In genomic region chr10:94426000-94426920, GRCm38 (mm10) we compare ENCODE assay signal across 7 mouse cellular contexts.
A peak's percentile ranks its signal among the peaks of the same experiment; 100 is the strongest.
DNase-seq lines count a peak whose midpoint lies in the region; ATAC-seq and TF ChIP-seq lines count a peak whose summit lies in the region.

No protein-coding gene starts in this region.

- 0 out of 2 replicates have a peak, but pooled peaks have one; percentile 1 for TF ChIP-seq CTCF in hindbrain, postnatal 0 days (IDR thresholded peaks at IDR 0.05; ENCODE audit: low read depth)

- H3K36me3 ChIP-seq in hindbrain, postnatal 0 days (ENCODE audit: insufficient read depth, low read length) = no peaks in the 10 kb centered on the region

- H3K27ac ChIP-seq in hindbrain, postnatal 0 days = peak overlapping the region; percentile 60

- peak overlapping the region; percentile 6; the same call in 1 of the 2 replicates for H3K4me2 ChIP-seq in hindbrain, postnatal 0 days (ENCODE audit: low read depth, low read length)

- no peaks in the 10 kb centered on the region for H3K27me3 ChIP-seq in hindbrain, postnatal 0 days (ENCODE audit: insufficient read depth, low read length)

- no peaks in the 10 kb centered on the region for H3K9me3 ChIP-seq in hindbrain, postnatal 0 days (ENCODE audit: low read length)

- 0 out of 2 replicates have a peak overlapping the region, but pooled peaks have one; percentile 17 for H3K9ac ChIP-seq in hindbrain, postnatal 0 days (replicated peaks; ENCODE audit: low read length)

- no peak overlapping the region for H3K4me3 ChIP-seq in hindbrain, postnatal 0 days (ENCODE audit: low read length)

- WGBS in hindbrain, postnatal 0 days = 36% methylated on average over 12 of the region's 12 CpGs

- DNase-seq in gastrocnemius, postnatal 14 days = peak; percentile 79
- peak; percentile 85 for DNase-seq in hindbrain, postnatal 0 days (ENCODE audit: low spot score)
- DNase-seq in left cerebral cortex, adult 8-10 months (ENCODE audit: low spot score in 2 of 2) = peak; percentile 38 to 76
- DNase-seq in spleen, adult 12 weeks (ENCODE audit: low spot score) = peak; percentile 15

- intact Hi-C loops in gastrocnemius, postnatal 14 days (cut with DNase I; ENCODE audit: low total_unique reads) = no loop called here

- peaks cover 5% of the 10 kb centered on the region for H3K4me1 ChIP-seq in hindbrain, postnatal 0 days (ENCODE audit: insufficient read depth, low read length)

- peak; percentile 100 for ATAC-seq in activated CD4-positive, CD25-positive, alpha-beta regulatory T cell, adult 4 months
- peak; percentile 99 for ATAC-seq in common myeloid progenitor, adult 5-6 weeks (replicated peaks; ENCODE audit: low read depth, poor library complexity, severe bottlenecking)
- ATAC-seq in hindbrain, postnatal 0 days = peak; percentile 96
- peak; percentile 92 for ATAC-seq in megakaryocyte, adult 5-6 weeks (ENCODE audit: poor library complexity, severe bottlenecking)

Comparison
In these comparisons a context has a peak if more than half of its experiments do, and no peak if none do; other contexts are left out.
1. DNase-seq: peak in every context shown above with its lines; median percentile 85 in hindbrain, postnatal 0 days; 79 in gastrocnemius, postnatal 14 days; 57 in left cerebral cortex, adult 8-10 months; 15 in spleen, adult 12 weeks.